Mouse (Mus musculus) frontal cortex, postnatal 14 days (tissue): Measurements from ENCODE around the gene Sqstm1.

Experiments
- DNase-seq, 2 experiments: peaks; one replicate each; pipeline ENCODE4 v3.0.0; 2022; ENCODE audit warnings: low spot score in 2 of 2

The Sqstm1 gene

GRCm38 (mm10) chr11:50210505-50211151 lies at the start of gene Sqstm1, which contains the start of gene Mgat4b:
Gene Sqstm1, minus strand, starts transcription at chr11:50210827.
Gene Mgat4b, plus strand, starts transcription at chr11:50210890.
- DNase-seq = peak; percentile 76

- DNase-seq = no peak
Observed at GRCm38 (mm10) chr11:50258310-50258709, 47.7 kb upstream of the Sqstm1 start.

- no peak for DNase-seq
Observed at GRCm38 (mm10) chr11:50256615-50257014, 46.0 kb upstream of the Sqstm1 start.

GRCm38 (mm10) chr11:50254010-50254580 lies 43.5 kb upstream of the Sqstm1 start:
- peak; percentile 73 to 81 for DNase-seq

GRCm38 (mm10) chr11:50253393-50253792 lies 42.8 kb upstream of the Sqstm1 start:
- no peak for DNase-seq

- no peak for DNase-seq
Observed at GRCm38 (mm10) chr11:50252684-50253265, 42.1 kb upstream of the Sqstm1 start.

- DNase-seq = no peak
Observed at GRCm38 (mm10) chr11:50252166-50252565, 41.5 kb upstream of the Sqstm1 start.

GRCm38 (mm10) chr11:50248473-50249171 lies 38.0 kb upstream of the Sqstm1 start:
- DNase-seq = no peak

GRCm38 (mm10) chr11:50245269-50245668 lies 34.6 kb upstream of the Sqstm1 start:
- no peak for DNase-seq

- DNase-seq = no peak
Observed at GRCm38 (mm10) chr11:50243926-50244325, 33.3 kb upstream of the Sqstm1 start.

- no peak for DNase-seq
Observed at GRCm38 (mm10) chr11:50240235-50240911, 29.7 kb upstream of the Sqstm1 start.

- no peak for DNase-seq
Observed at GRCm38 (mm10) chr11:50238821-50239791, 28.5 kb upstream of the Sqstm1 start.

GRCm38 (mm10) chr11:50238324-50238723 lies 27.7 kb upstream of the Sqstm1 start, which contains the start of gene Ltc4s:
Gene Ltc4s, minus strand, starts transcription at chr11:50238616.
- no peak for DNase-seq

- DNase-seq = no peak
Observed at GRCm38 (mm10) chr11:50236937-50237835, 26.6 kb upstream of the Sqstm1 start.

- peak; percentile 68 for DNase-seq
Observed at GRCm38 (mm10) chr11:50236540-50236936, 25.9 kb upstream of the Sqstm1 start.

- DNase-seq = no peak
Observed at GRCm38 (mm10) chr11:50234606-50235005, 24.0 kb upstream of the Sqstm1 start.

GRCm38 (mm10) chr11:50233993-50234392 lies 23.4 kb upstream of the Sqstm1 start:
- DNase-seq = no peak

GRCm38 (mm10) chr11:50233022-50233421 lies 22.4 kb upstream of the Sqstm1 start:
- DNase-seq = no peak

- DNase-seq = no peak
Observed at GRCm38 (mm10) chr11:50231411-50231810, 20.8 kb upstream of the Sqstm1 start.
